Mouse (Mus musculus) liver, embryonic 11.5 days (tissue): ENCODE measurements around the gene Phactr4. TPM values are rescaled to one million over a fixed set of nuclear protein-coding genes. Genes with fewer than 3 reads are reported as not detected.
A peak's percentile ranks its signal among the peaks of the same experiment; 100 is the strongest.

Experiments
- ATAC-seq: fragments of 200-750 bp; cut with Nextera tagmentation; replicated peaks from 2 replicates; pipeline ENCODE4 v1.8.0; 2017; ENCODE audit warnings: moderate number of reproducible peaks, mild to moderate bottlenecking, moderate TSS enrichment, moderate library complexity; ENCODE audit not compliant: low FRiP score
- DNase-seq: peaks from one replicate; pipeline ENCODE4 v3.0.0-alpha.2; 2017; ENCODE audit warnings: low spot score
- H3K27ac ChIP-seq: fragments of 300-500 bp; sonication (generic); 2 replicates; pipeline ENCODE4 v1.5.1; 2014; ENCODE audit warnings: mild to moderate bottlenecking, low read depth, low read length, control low read depth
- H3K27me3 ChIP-seq: fragments of 300-500 bp; sonication (generic); replicated peaks from 2 replicates; pipeline ENCODE4 v1.6.1; 2014; ENCODE audit warnings: low read length, mixed read lengths; ENCODE audit not compliant: control insufficient read depth, insufficient read depth
- H3K36me3 ChIP-seq: fragments of 300-500 bp; sonication (generic); 2 replicates; pipeline ENCODE4 v1.6.1; 2014; ENCODE audit warnings: mild to moderate bottlenecking, low read length, moderate library complexity, mixed read lengths; ENCODE audit not compliant: control insufficient read depth, insufficient read depth
- H3K4me1 ChIP-seq: fragments of 300-500 bp; sonication (generic); replicated peaks from 2 replicates; pipeline ENCODE4 v1.6.1; 2014; ENCODE audit warnings: low read length, mixed read lengths; ENCODE audit not compliant: control insufficient read depth, insufficient read depth
- H3K4me2 ChIP-seq: fragments of 300-500 bp; sonication (generic); 2 replicates; pipeline ENCODE4 v1.6.1; 2014; ENCODE audit warnings: mild to moderate bottlenecking, control low read depth, moderate library complexity
- H3K4me3 ChIP-seq: fragments of 300-500 bp; sonication (generic); 2 replicates; pipeline ENCODE4 v1.5.1; 2014; ENCODE audit warnings: low read depth, low read length, control low read depth
- H3K9ac ChIP-seq: fragments of 300-500 bp; sonication (generic); 2 replicates; pipeline ENCODE4 v1.6.1; 2014; ENCODE audit warnings: low read depth, low read length, control low read depth
- H3K9me3 ChIP-seq: fragments of 300-500 bp; sonication (generic); 2 replicates; pipeline ENCODE4 v1.6.1; 2016; ENCODE audit warnings: low read length, inconsistent platforms, mixed read lengths; ENCODE audit not compliant: control insufficient read depth
- WGBS: fragments of 180-500 bp; shearing (Covaris S2); extraction: QIAGEN DNeasy Blood & Tissue Kit; methylation state at CpG from one replicate; pipeline ENCODE4 v1.1.7; 2014; 5-methylcytosine and 5-hydroxymethylcytosine counted together
- polyA plus RNA-seq: library from polyadenylated mRNA; unstranded; fragments of >200 nt; fragmentation: Nextera tagmentation; extraction: Ambion mirVana; gene quantifications from 2 replicates; pipeline ENCODE4 v1.2.1, GENCODE M21; 2014

The Phactr4 gene
- polyA plus RNA-seq, 1 experiment from 2014 or later = 32.4 TPM

DNA sequence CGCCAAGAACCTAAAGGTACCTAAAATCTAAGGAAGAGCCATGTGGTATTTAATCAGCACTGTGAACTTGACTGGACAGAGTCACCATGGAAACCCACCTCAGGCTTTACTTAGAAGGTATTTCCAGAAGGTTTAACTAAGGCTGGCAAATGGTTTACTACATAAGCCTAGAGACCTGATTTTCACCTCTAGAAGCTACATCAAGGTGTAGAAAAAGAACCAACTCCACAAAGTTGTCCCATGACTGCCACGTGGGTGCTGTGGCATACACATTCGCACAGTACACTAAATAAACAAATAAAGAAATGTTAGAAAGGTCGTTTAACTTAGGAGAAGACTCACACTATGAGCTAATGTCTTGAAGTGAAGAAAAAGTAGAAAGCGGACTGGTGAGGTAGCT, 17.7 kb downstream of the Phactr4 start:
- Histone ChIP-seq H3K9me3 (no peaks in the 10 kb centered on the region), H3K9ac (no peak overlapping the region), H3K4me2 (no peak overlapping the region), H3K4me1 (peaks cover 4% of the 10 kb centered on the region), H3K27me3 (no peaks in the 10 kb centered on the region), H3K36me3 (no peaks in the 10 kb centered on the region), H3K27ac (no peak overlapping the region), H3K4me3 (no peak overlapping the region)
- WGBS = 85% methylated on average over 5 of the region's 5 CpGs
- DNase-seq = no peak
- no peak for ATAC-seq

GRCm38 (mm10) chr4:132403063-132403660, 19.1 kb downstream of the Phactr4 start:
- no peak overlapping the region for H3K9ac ChIP-seq
- peaks cover 11% of the 10 kb centered on the region for H3K4me1 ChIP-seq
- no peak for ATAC-seq
- H3K4me2 ChIP-seq = no peak overlapping the region
- H3K9me3 ChIP-seq = no peaks in the 10 kb centered on the region
- H3K27me3 ChIP-seq = no peaks in the 10 kb centered on the region
- no peak overlapping the region for H3K4me3 ChIP-seq
- no peak for DNase-seq
- H3K27ac ChIP-seq = no peak overlapping the region
- WGBS = 80% methylated on average over 5 of the region's 5 CpGs
- no peaks in the 10 kb centered on the region for H3K36me3 ChIP-seq

DNA sequence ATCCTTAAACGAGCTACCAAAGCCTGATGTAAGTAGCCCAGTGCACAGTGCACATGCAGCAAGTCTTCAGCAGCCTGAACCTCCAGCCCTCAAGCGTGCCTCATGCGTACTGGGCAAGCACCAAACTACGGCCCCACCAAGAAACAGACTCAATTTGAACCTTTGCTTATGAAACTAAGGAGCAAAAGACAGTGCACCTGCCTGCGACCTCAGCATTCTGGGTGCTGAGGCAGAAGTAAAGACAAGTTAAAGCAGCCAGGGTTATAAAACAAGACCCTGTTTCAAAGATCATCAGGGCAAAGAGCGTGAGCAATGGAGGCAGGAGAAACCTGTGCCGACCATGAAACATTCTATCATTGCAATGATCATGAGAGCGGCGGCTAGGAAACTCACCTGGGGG, 21.3 kb downstream of the Phactr4 start:
- H3K4me3 ChIP-seq = no peak overlapping the region
- H3K36me3 ChIP-seq = no peaks in the 10 kb centered on the region
- WGBS = 91% methylated on average over 9 of the region's 9 CpGs
- H3K27me3 ChIP-seq = no peaks in the 10 kb centered on the region
- no peak overlapping the region for H3K27ac ChIP-seq
- DNase-seq = no peak
- H3K9me3 ChIP-seq = no peaks in the 10 kb centered on the region
- ATAC-seq = no peak
- no peak overlapping the region for H3K9ac ChIP-seq
- no peak overlapping the region for H3K4me2 ChIP-seq
- H3K4me1 ChIP-seq = peaks cover 14% of the 10 kb centered on the region

- DNase-seq = no peak
- no peak overlapping the region for H3K4me2 ChIP-seq
- H3K4me3 ChIP-seq = no peak overlapping the region
- no peaks in the 10 kb centered on the region for H3K9me3 ChIP-seq
- peaks cover 14% of the 10 kb centered on the region for H3K4me1 ChIP-seq
- H3K36me3 ChIP-seq = 0 out of 2 replicates have a peak, but pooled peaks cover 3% of the 10 kb centered on the region
- 79% methylated on average over 5 of the region's 5 CpGs for WGBS
- ATAC-seq = no peak
- H3K27me3 ChIP-seq = no peaks in the 10 kb centered on the region
- H3K9ac ChIP-seq = no peak overlapping the region
- no peak overlapping the region for H3K27ac ChIP-seq
Measured at GRCm38 (mm10) chr4:132398863-132399262, 23.4 kb downstream of the Phactr4 start.

DNA sequence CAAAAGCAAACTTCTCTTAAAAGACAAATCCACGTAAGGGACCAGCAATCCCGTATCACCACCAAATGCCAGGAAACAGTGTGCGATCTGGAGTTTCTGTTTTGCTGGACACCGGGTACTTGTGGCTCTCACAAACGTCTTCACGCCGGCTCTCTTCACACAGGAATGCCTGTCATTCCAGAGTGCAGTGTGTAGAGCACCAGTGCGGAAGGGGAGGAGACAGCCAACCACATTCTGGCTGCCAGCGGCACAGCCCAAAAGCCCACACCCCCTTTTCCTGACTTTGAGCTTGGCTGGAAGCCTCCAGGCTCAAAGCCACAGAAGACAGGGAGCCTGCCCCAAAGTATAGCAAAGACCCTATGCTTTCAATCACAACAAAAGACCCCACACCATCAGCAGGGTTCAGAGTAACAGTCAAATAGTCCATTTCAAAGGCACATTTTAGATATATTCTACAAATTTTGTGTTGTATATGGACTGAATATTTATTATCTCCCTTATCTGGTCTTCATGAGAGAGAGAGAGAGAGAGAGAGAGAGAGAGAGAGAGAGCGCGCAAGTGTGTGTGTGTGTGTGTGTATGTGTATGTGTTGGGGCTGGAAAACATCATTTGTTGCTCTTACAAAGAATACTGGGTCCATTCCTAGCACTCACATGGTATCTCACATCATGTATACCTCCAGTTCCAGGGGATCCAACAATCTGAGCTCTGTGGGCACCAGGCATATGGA, 24.1 kb downstream of the Phactr4 start:
- Histone ChIP-seq H3K4me2 (peak overlapping the region; percentile 69), H3K36me3 (0 out of 2 replicates have a peak, but pooled peaks cover 3% of the 10 kb centered on the region), H3K9me3 (no peaks in the 10 kb centered on the region), H3K9ac (peak overlapping the region; percentile 65), H3K4me1 (peaks cover 14% of the 10 kb centered on the region), H3K27ac (peak overlapping the region; percentile 62; the same call in 1 of the 2 replicates), H3K27me3 (no peaks in the 10 kb centered on the region), H3K4me3 (peak overlapping the region; percentile 44)
- 29% methylated on average over 11 of the region's 11 CpGs for WGBS
- peak; percentile 48 for DNase-seq
- peak; percentile 84 for ATAC-seq

GRCm38 (mm10) chr4:132397120-132397519, 25.2 kb downstream of the Phactr4 start:
- Histone ChIP-seq H3K9ac (no peak overlapping the region), H3K36me3 (0 out of 2 replicates have a peak, but pooled peaks cover 3% of the 10 kb centered on the region), H3K4me1 (peaks cover 14% of the 10 kb centered on the region), H3K4me3 (peak overlapping the region; percentile 44), H3K27ac (peak overlapping the region; percentile 26; the same call in 1 of the 2 replicates), H3K9me3 (0 out of 2 replicates have a peak, but pooled peaks cover 2% of the 10 kb centered on the region), H3K4me2 (peak overlapping the region; percentile 69), H3K27me3 (no peaks in the 10 kb centered on the region)
- WGBS = 66% methylated on average over 3 of the region's 3 CpGs
- DNase-seq (no peak), ATAC-seq (0 out of 2 replicates have a peak, but pooled peaks have one; percentile 44)

GRCm38 (mm10) chr4:132396251-132396650, 26.0 kb downstream of the Phactr4 start:
- 0 out of 2 replicates have a peak, but pooled peaks cover 2% of the 10 kb centered on the region for H3K9me3 ChIP-seq
- H3K9ac ChIP-seq = peak overlapping the region; percentile 10; the same call in 1 of the 2 replicates
- H3K36me3 ChIP-seq = 0 out of 2 replicates have a peak, but pooled peaks cover 3% of the 10 kb centered on the region
- H3K4me2 ChIP-seq = peak overlapping the region; percentile 69
- H3K27me3 ChIP-seq = no peaks in the 10 kb centered on the region
- no peak for DNase-seq
- peak overlapping the region; percentile 44; the same call in 1 of the 2 replicates for H3K4me3 ChIP-seq
- no peak for ATAC-seq
- no peak overlapping the region for H3K27ac ChIP-seq
- peaks cover 14% of the 10 kb centered on the region for H3K4me1 ChIP-seq
- 86% methylated on average over 7 of the region's 7 CpGs for WGBS

GRCm38 (mm10) chr4:132391063-132391740, 31.1 kb downstream of the Phactr4 start:
- peak overlapping the region; percentile 66 for H3K27ac ChIP-seq
- 0 out of 2 replicates have a peak, but pooled peaks cover 2% of the 10 kb centered on the region for H3K9me3 ChIP-seq
- ATAC-seq (peak; percentile 93), DNase-seq (no peak)
- H3K4me3 ChIP-seq = no peak overlapping the region
- no peak overlapping the region for H3K9ac ChIP-seq
- no peaks in the 10 kb centered on the region for H3K27me3 ChIP-seq
- no peak overlapping the region; the same call in 1 of the 2 replicates for H3K4me2 ChIP-seq
- H3K36me3 ChIP-seq = peaks cover 5% of the 10 kb centered on the region; the same call in 1 of the 2 replicates
- 61% methylated on average over 8 of the region's 8 CpGs for WGBS
- H3K4me1 ChIP-seq = peaks cover 22% of the 10 kb centered on the region
